ENCODE assay signal across 35 mouse cellular contexts in genomic region chr5:69350596-69350995, GRCm38 (mm10). TPM values are rescaled to one million over a fixed set of nuclear protein-coding genes. Genes with fewer than 3 reads are reported as not detected.
"Had no signal": no experiment of that assay in that cellular context is flagged by ENCODE, and none has a peak within 500 bp of the region (broad histone marks: within the 10 kb centered on the region; RNA-seq: fewer than 3 reads in every experiment).

No protein-coding gene starts in this region.

- DNase-seq: heart, postnatal 10 days; heart, postnatal 14 days; heart, postnatal 36 days; heart, postnatal 4 days; kidney, adult 11 months; kidney, adult 18-20 months; kidney, adult 2 months; kidney, adult 8-10 months; kidney, adult 9 months; kidney, postnatal 10 days; kidney, postnatal 14 days; kidney, postnatal 25 days; kidney, postnatal 36 days; kidney, postnatal 4 days; layer of hippocampus, adult 9-11 months; layer of hippocampus, postnatal 36 days had no signal

- H3K4me1 ChIP-seq: heart, embryonic 10.5 days; heart, embryonic 15.5 days; hindbrain, embryonic 10.5 days; hindbrain, embryonic 12.5 days; hindbrain, embryonic 13.5 days; hindbrain, embryonic 15.5 days; intestine, embryonic 15.5 days; kidney, embryonic 15.5 days had no signal

- H3K27me3 ChIP-seq: heart, embryonic 12.5 days; heart, embryonic 13.5 days; heart, embryonic 15.5 days; hindbrain, embryonic 12.5 days; hindbrain, embryonic 13.5 days; hindbrain, embryonic 15.5 days; intestine, embryonic 15.5 days; kidney, embryonic 15.5 days had no signal

- H3K9me3 ChIP-seq: heart, embryonic 10.5 days; heart, embryonic 12.5 days; heart, embryonic 13.5 days; heart, embryonic 15.5 days; hindbrain, embryonic 10.5 days; hindbrain, embryonic 12.5 days; hindbrain, embryonic 13.5 days; hindbrain, embryonic 15.5 days; intestine, embryonic 15.5 days; kidney, embryonic 15.5 days had no signal

- H3K36me3 ChIP-seq: heart, embryonic 10.5 days; heart, embryonic 12.5 days; heart, embryonic 13.5 days; heart, embryonic 15.5 days; hindbrain, embryonic 10.5 days; hindbrain, embryonic 12.5 days; hindbrain, embryonic 13.5 days; hindbrain, embryonic 15.5 days; intestine, embryonic 15.5 days; kidney, embryonic 15.5 days had no signal

- H3K4me3 ChIP-seq: heart, embryonic 10.5 days; heart, embryonic 12.5 days; heart, embryonic 13.5 days; heart, embryonic 15.5 days; hindbrain, embryonic 10.5 days; hindbrain, embryonic 12.5 days; hindbrain, embryonic 13.5 days; hindbrain, embryonic 15.5 days; intestine, embryonic 15.5 days; kidney, embryonic 15.5 days; layer of hippocampus, adult 2 months had no signal

- H3K9ac ChIP-seq: heart, embryonic 12.5 days; heart, embryonic 13.5 days; heart, embryonic 15.5 days; hindbrain, embryonic 12.5 days; hindbrain, embryonic 13.5 days; hindbrain, embryonic 14.5 days; hindbrain, embryonic 15.5 days; intestine, embryonic 15.5 days; kidney, embryonic 15.5 days had no signal

- ATAC-seq: hindbrain, embryonic 16.5 days; hindbrain, postnatal 0 days; inflammation-experienced regulatory T-cells, adult 6 months; intestine, embryonic 15.5 days; intestine, embryonic 16.5 days; intestine, postnatal 0 days had no signal

- H3K4me2 ChIP-seq: heart, embryonic 11.5 days; heart, embryonic 12.5 days; heart, embryonic 13.5 days; heart, embryonic 15.5 days; hindbrain, embryonic 12.5 days; hindbrain, embryonic 13.5 days; hindbrain, embryonic 14.5 days; hindbrain, embryonic 15.5 days; intestine, embryonic 15.5 days; kidney, embryonic 15.5 days had no signal

- H3K27ac ChIP-seq: heart, embryonic 10.5 days; heart, embryonic 13.5 days; heart, embryonic 15.5 days; hindbrain, embryonic 10.5 days; hindbrain, embryonic 12.5 days; hindbrain, embryonic 13.5 days; hindbrain, embryonic 14.5 days; hindbrain, embryonic 15.5 days; hindbrain, postnatal 0 days; intestine, embryonic 15.5 days; kidney, embryonic 15.5 days; kidney, postnatal 0 days; layer of hippocampus, adult 2 months had no signal

RNA-seq across cellular contexts. Expression of gene Kctd8, which starts 9.1 kb away (rescaled TPM):
- polyA plus RNA-seq: inflammation-experienced regulatory T-cells, adult 6 months had no signal
